Mouse (Mus musculus) lung, embryonic 16.5 days (tissue): ENCODE results near the gene S100a7a. TPM values are rescaled to one million over a fixed set of nuclear protein-coding genes. Genes with fewer than 3 reads are reported as not detected.
A peak's percentile ranks its signal among the peaks of the same experiment; 100 is the strongest.

Source experiments
- ATAC-seq: fragments of 200-750 bp; cut with Nextera tagmentation; 2 replicates; pipeline ENCODE4 v1.8.0; 2017; ENCODE audit warnings: low read depth, mild to moderate bottlenecking, moderate library complexity
- H3K27ac ChIP-seq: fragments of 300-500 bp; sonication (generic); 2 replicates; pipeline ENCODE4 v1.5.1; 2014; ENCODE audit warnings: mild to moderate bottlenecking, control low read depth, low read length
- H3K27me3 ChIP-seq: fragments of 300-500 bp; sonication (generic); 2 replicates; pipeline ENCODE4 v1.6.1; 2014; ENCODE audit warnings: low read depth, low read length, mixed read lengths; ENCODE audit not compliant: control insufficient read depth, insufficient read depth
- H3K36me3 ChIP-seq: fragments of 300-500 bp; sonication (generic); 2 replicates; pipeline ENCODE4 v1.6.1; 2014; ENCODE audit warnings: low read length; ENCODE audit not compliant: control insufficient read depth, insufficient read depth
- H3K4me1 ChIP-seq: fragments of 300-500 bp; sonication (generic); replicated peaks from 2 replicates; pipeline ENCODE4 v1.6.1; 2014; ENCODE audit warnings: low read length, mixed read lengths; ENCODE audit not compliant: control insufficient read depth, insufficient read depth
- H3K4me2 ChIP-seq: fragments of 300-500 bp; sonication (generic); 2 replicates; pipeline ENCODE4 v1.6.1; 2014; ENCODE audit warnings: low read depth, low read length, control low read depth
- H3K4me3 ChIP-seq: fragments of 300-500 bp; sonication (generic); 2 replicates; pipeline ENCODE4 v1.5.1; 2014; ENCODE audit warnings: mild to moderate bottlenecking, low read length, control low read depth
- H3K9ac ChIP-seq: fragments of 300-500 bp; sonication (generic); 2 replicates; pipeline ENCODE4 v1.6.1; 2014; ENCODE audit warnings: low read length, control low read depth
- H3K9me3 ChIP-seq: fragments of 300-500 bp; sonication (generic); 2 replicates; pipeline ENCODE4 v1.6.1; 2016; ENCODE audit warnings: low read length; ENCODE audit not compliant: control insufficient read depth
- WGBS: fragments of 180-500 bp; shearing (Covaris S2); extraction: QIAGEN DNeasy Blood & Tissue Kit; methylation state at CpG from one replicate; pipeline ENCODE4 v1.1.7; 2014; 5-methylcytosine and 5-hydroxymethylcytosine counted together
- polyA plus RNA-seq: library from polyadenylated mRNA; unstranded; fragments of >200 nt; fragmentation: Nextera tagmentation; extraction: Ambion mirVana; gene quantifications from 2 replicates; pipeline ENCODE4 v1.2.1, GENCODE M21; 2015

The S100a7a gene
- 0.11 and 0.21 TPM in 2 replicates for polyA plus RNA-seq

DNA sequence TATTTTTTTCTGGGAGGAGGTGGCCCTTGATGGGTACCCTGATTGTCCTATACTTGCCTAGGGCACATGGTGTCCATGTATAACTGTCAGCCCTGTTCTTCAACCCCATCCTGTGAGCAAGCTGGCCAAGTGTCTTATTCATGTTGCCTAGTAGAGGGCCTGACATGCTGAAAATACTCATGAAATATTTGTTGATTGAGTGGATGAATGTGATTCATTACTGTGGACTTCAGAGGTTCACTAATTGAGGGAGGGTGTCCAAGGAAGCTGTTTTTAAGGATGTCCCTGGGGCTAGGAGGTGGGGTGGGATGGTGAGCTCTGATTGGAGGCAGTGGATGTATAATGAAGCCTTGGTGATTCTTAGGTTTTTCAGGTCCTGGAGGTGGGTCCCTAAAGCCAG, at the start of gene S100a7a:
Gene S100a7a (plus strand): TSS at position 301 of the 400 bp plus-strand sequence.
- Histone ChIP-seq H3K9me3 (no peaks in the 10 kb centered on the region), H3K4me1 (no peaks in the 10 kb centered on the region), H3K27ac (no peak within 1 kb of the TSS), H3K9ac (no peak within 1 kb of the TSS), H3K27me3 (no peaks in the 10 kb centered on the region; the same call in 1 of the 2 replicates), H3K4me3 (no peak within 1 kb of the TSS), H3K4me2 (no peak within 1 kb of the TSS), H3K36me3 (no peaks in the 10 kb centered on the region)
- no peak for ATAC-seq

DNA sequence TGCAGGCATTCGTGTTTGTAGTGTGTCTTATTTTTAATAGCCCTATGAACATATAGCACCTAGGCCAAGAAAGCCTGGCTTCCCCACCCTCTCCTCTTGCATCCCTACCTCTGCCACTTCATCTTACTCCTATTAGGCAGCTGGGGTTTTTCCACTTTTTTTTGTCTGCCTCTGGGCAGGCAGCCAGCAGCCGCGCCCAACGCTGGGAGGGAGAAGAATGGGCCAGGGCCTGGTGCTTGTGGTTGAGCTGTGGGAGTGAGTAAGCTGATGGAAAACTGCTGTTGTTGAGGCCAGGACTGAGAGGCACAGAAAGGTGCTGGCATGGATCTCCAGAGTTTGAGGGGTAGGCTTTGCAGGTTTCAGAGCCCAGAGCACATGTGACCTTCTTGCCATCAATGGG, 49.4 kb upstream of the S100a7a start:
- H3K27me3 ChIP-seq = no peaks in the 10 kb centered on the region
- H3K4me2 ChIP-seq = no peak overlapping the region
- H3K27ac ChIP-seq = peak overlapping the region; percentile 85
- H3K4me3 ChIP-seq = no peak overlapping the region
- H3K9ac ChIP-seq = no peak overlapping the region
- H3K36me3 ChIP-seq = no peaks in the 10 kb centered on the region
- peak; percentile 88 for ATAC-seq
- WGBS = 13% methylated on average over 4 of the region's 4 CpGs
- peaks cover 27% of the 10 kb centered on the region for H3K4me1 ChIP-seq
- H3K9me3 ChIP-seq = no peaks in the 10 kb centered on the region

GRCm38 (mm10) chr3:90605049-90605448, 48.8 kb upstream of the S100a7a start:
- Histone ChIP-seq H3K36me3 (no peaks in the 10 kb centered on the region), H3K27ac (peak overlapping the region; percentile 85), H3K4me3 (no peak overlapping the region), H3K4me2 (no peak overlapping the region), H3K27me3 (no peaks in the 10 kb centered on the region), H3K4me1 (peaks cover 27% of the 10 kb centered on the region), H3K9me3 (no peaks in the 10 kb centered on the region), H3K9ac (no peak overlapping the region)
- WGBS = 71% methylated on average over 3 of the region's 3 CpGs
- peak; percentile 10 for ATAC-seq

GRCm38 (mm10) chr3:90605736-90606135, 48.1 kb upstream of the S100a7a start:
- no peak overlapping the region for H3K4me2 ChIP-seq
- no peaks in the 10 kb centered on the region for H3K27me3 ChIP-seq
- no peak overlapping the region for H3K4me3 ChIP-seq
- H3K9me3 ChIP-seq = no peaks in the 10 kb centered on the region
- H3K27ac ChIP-seq = peak overlapping the region; percentile 85
- H3K36me3 ChIP-seq = no peaks in the 10 kb centered on the region
- WGBS = 70% methylated on average over 2 of the region's 2 CpGs
- no peak overlapping the region for H3K9ac ChIP-seq
- peak; percentile 8; the same call in 1 of the 2 replicates for ATAC-seq
- peaks cover 27% of the 10 kb centered on the region for H3K4me1 ChIP-seq

DNA sequence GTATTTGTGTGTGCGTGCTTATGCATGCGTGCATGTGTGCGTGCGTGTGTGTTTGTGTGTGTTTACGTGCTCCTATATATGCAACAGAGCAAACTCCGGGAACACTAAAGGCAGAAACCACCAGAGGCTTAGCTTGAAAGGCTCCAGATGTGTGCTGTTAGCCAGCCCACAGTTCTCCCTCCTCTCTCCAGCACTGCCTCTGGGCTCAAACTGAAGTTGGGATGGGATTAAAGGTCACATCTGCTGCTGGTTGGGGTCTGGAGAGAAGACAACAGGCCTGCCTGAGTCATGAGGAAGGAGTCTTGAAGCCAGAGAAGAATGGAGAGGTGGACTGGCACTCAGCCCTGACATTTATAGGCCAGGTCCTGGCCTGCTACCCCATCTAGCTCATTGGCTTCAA, 47.6 kb upstream of the S100a7a start:
- ATAC-seq = peak; percentile 50
- no peak overlapping the region for H3K4me3 ChIP-seq
- no peaks in the 10 kb centered on the region for H3K36me3 ChIP-seq
- H3K9ac ChIP-seq = no peak overlapping the region
- H3K9me3 ChIP-seq = no peaks in the 10 kb centered on the region
- 67% methylated on average over 6 of the region's 6 CpGs for WGBS
- peak overlapping the region; percentile 85 for H3K27ac ChIP-seq
- H3K4me1 ChIP-seq = peaks cover 27% of the 10 kb centered on the region
- H3K27me3 ChIP-seq = no peaks in the 10 kb centered on the region
- H3K4me2 ChIP-seq = no peak overlapping the region

- no peak overlapping the region for H3K4me2 ChIP-seq
- no peaks in the 10 kb centered on the region for H3K9me3 ChIP-seq
- H3K9ac ChIP-seq = no peak overlapping the region
- ATAC-seq = no peak
- H3K27ac ChIP-seq = no peak overlapping the region
- no peak overlapping the region for H3K4me3 ChIP-seq
- H3K4me1 ChIP-seq = peaks cover 27% of the 10 kb centered on the region
- WGBS = 84% methylated on average over 3 of the region's 3 CpGs
- H3K36me3 ChIP-seq = no peaks in the 10 kb centered on the region
- H3K27me3 ChIP-seq = no peaks in the 10 kb centered on the region
Observed at GRCm38 (mm10) chr3:90607361-90607760, 46.5 kb upstream of the S100a7a start.

DNA sequence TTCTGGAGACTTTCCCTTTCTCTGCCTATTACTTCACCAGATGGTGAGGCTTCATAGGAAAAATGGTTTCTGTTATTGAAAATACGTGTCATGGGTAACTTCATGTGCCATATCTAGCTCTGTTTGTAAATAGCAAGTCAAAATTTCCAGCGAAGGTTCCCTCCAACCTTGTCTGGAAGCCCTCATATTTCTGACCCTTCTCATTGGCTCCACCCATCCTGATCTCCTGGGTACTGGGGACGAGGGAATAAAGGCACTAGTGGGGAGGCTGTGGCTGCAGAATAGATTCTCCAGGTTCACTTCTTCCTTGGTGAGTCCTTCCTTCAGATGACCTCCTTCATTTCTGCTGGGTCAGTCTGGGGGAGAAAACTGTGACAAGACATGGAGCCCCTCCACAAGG, 45.6 kb upstream of the S100a7a start, which contains the start of gene S100a5:
Gene S100a5 (plus strand): TSS at position 301 of the 400 bp plus-strand sequence.
- no peaks in the 10 kb centered on the region for H3K36me3 ChIP-seq
- H3K4me1 ChIP-seq = peaks cover 30% of the 10 kb centered on the region
- no peak within 1 kb of the TSS for H3K27ac ChIP-seq
- H3K9me3 ChIP-seq = no peaks in the 10 kb centered on the region
- no peak for ATAC-seq
- H3K9ac ChIP-seq = no peak within 1 kb of the TSS
- no peak within 1 kb of the TSS for H3K4me3 ChIP-seq
- no peak within 1 kb of the TSS for H3K4me2 ChIP-seq
- H3K27me3 ChIP-seq = no peaks in the 10 kb centered on the region
- WGBS = 47% methylated on average over 3 of the region's 3 CpGs

DNA sequence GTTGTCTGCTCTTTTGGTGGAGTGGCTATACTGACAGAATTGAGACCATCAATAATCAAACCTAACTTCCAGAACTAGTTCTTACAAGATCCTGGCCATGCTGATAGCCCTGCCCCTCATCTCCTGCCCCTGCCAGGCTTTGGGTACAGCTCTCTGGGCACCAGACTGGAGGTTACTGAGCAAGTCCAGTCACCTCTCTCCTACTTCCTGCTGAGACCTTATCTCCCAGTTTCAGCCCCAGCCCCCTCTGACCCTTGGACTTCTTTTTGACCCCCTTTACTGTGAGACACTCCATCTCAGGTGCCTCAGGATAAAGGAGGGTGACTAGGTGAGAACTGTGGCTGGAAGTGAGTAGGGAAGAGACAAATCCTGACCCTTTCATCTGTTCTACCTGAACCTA, 44.7 kb upstream of the S100a7a start:
- peaks cover 27% of the 10 kb centered on the region for H3K4me1 ChIP-seq
- no peaks in the 10 kb centered on the region for H3K9me3 ChIP-seq
- H3K36me3 ChIP-seq = no peaks in the 10 kb centered on the region
- H3K27me3 ChIP-seq = no peaks in the 10 kb centered on the region
- no peak overlapping the region for H3K9ac ChIP-seq
- no peak overlapping the region for H3K4me3 ChIP-seq
- ATAC-seq = no peak
- H3K4me2 ChIP-seq = no peak overlapping the region
- no peak overlapping the region for H3K27ac ChIP-seq

- Histone ChIP-seq H3K4me3 (no peak overlapping the region), H3K36me3 (no peaks in the 10 kb centered on the region), H3K4me1 (peaks cover 23% of the 10 kb centered on the region), H3K9ac (no peak overlapping the region), H3K4me2 (no peak overlapping the region), H3K27ac (no peak overlapping the region), H3K27me3 (no peaks in the 10 kb centered on the region), H3K9me3 (no peaks in the 10 kb centered on the region)
- 82% methylated on average over 3 of the region's 3 CpGs for WGBS
- ATAC-seq = no peak
Observed at GRCm38 (mm10) chr3:90611494-90611893, 42.3 kb upstream of the S100a7a start.

GRCm38 (mm10) chr3:90612061-90612460, 41.8 kb upstream of the S100a7a start:
- WGBS = 61% methylated on average over 4 of the region's 4 CpGs
- no peak for ATAC-seq
- H3K4me3 ChIP-seq = no peak overlapping the region
- H3K4me2 ChIP-seq = no peak overlapping the region
- H3K9me3 ChIP-seq = no peaks in the 10 kb centered on the region
- H3K27me3 ChIP-seq = no peaks in the 10 kb centered on the region
- no peak overlapping the region for H3K9ac ChIP-seq
- no peaks in the 10 kb centered on the region for H3K36me3 ChIP-seq
- H3K27ac ChIP-seq = no peak overlapping the region
- H3K4me1 ChIP-seq = peaks cover 23% of the 10 kb centered on the region
